Mouse (Mus musculus) stomach, embryonic 16.5 days (tissue): ENCODE data around the gene Kif1c. TPM values are rescaled to one million over a fixed set of nuclear protein-coding genes. Genes with fewer than 3 reads are reported as not detected.
A peak's percentile ranks its signal among the peaks of the same experiment; 100 is the strongest.

Source experiments
- ATAC-seq: fragments of 200-750 bp; cut with Nextera tagmentation; 2 replicates; pipeline ENCODE4 v1.8.0; 2017; ENCODE audit warnings: moderate number of reproducible peaks, moderate TSS enrichment; ENCODE audit not compliant: insufficient read depth, low FRiP score
- H3K27ac ChIP-seq: fragments of 300-500 bp; sonication (generic); 2 replicates; pipeline ENCODE4 v1.5.1; 2014; ENCODE audit warnings: low read length
- H3K27me3 ChIP-seq: fragments of 300-500 bp; sonication (generic); 2 replicates; pipeline ENCODE4 v1.6.1; 2014; ENCODE audit warnings: low read length, control low read depth, mixed read lengths; ENCODE audit not compliant: control insufficient read depth, insufficient read depth
- H3K36me3 ChIP-seq: fragments of 300-500 bp; sonication (generic); 2 replicates; pipeline ENCODE4 v1.6.1; 2014; ENCODE audit warnings: low read length; ENCODE audit not compliant: control insufficient read depth, insufficient read depth
- H3K4me1 ChIP-seq: fragments of 300-500 bp; sonication (generic); 2 replicates; pipeline ENCODE4 v1.6.1; 2014; ENCODE audit warnings: low read length, control low read depth, mixed read lengths; ENCODE audit not compliant: control insufficient read depth, insufficient read depth
- H3K4me2 ChIP-seq: fragments of 300-500 bp; sonication (generic); 2 replicates; pipeline ENCODE4 v1.6.1; 2014; ENCODE audit warnings: low read depth, low read length, mixed read lengths
- H3K4me3 ChIP-seq: fragments of 300-500 bp; sonication (generic); replicated peaks from 2 replicates; pipeline ENCODE4 v1.5.1; 2014; ENCODE audit warnings: mild to moderate bottlenecking, low read length
- H3K9ac ChIP-seq: fragments of 300-500 bp; sonication (generic); 2 replicates; pipeline ENCODE4 v1.6.1; 2014; ENCODE audit warnings: low read length
- H3K9me3 ChIP-seq: fragments of 300-500 bp; sonication (generic); replicated peaks from 2 replicates; pipeline ENCODE4 v1.6.1; 2016; ENCODE audit warnings: low read length, control low read depth; ENCODE audit not compliant: control insufficient read depth
- WGBS: fragments of 180-500 bp; shearing (Covaris S2); extraction: QIAGEN DNeasy Blood & Tissue Kit; methylation state at CpG from one replicate; pipeline ENCODE4 v1.1.7; 2014; 5-methylcytosine and 5-hydroxymethylcytosine counted together
- polyA plus RNA-seq: library from polyadenylated mRNA; unstranded; fragments of >200 nt; fragmentation: Nextera tagmentation; extraction: Ambion mirVana; gene quantifications from 2 replicates; pipeline ENCODE4 v1.2.1, GENCODE M21; 2015

Gene Kif1c
- polyA plus RNA-seq, 1 experiment from 2014 or later, result 3.0 TPM

- Histone ChIP-seq H3K4me2 (no peak overlapping the region), H3K4me1 (peaks cover 21% of the 10 kb centered on the region), H3K36me3 (0 out of 2 replicates have a peak, but pooled peaks cover 5% of the 10 kb centered on the region), H3K27me3 (no peaks in the 10 kb centered on the region), H3K9me3 (no peaks in the 10 kb centered on the region), H3K4me3 (no peak overlapping the region), H3K9ac (0 out of 2 replicates have a peak overlapping the region, but pooled peaks have one; percentile 7), H3K27ac (no peak overlapping the region)
- ATAC-seq, result no peak
- WGBS, result 86% methylated on average over 16 of the region's 16 CpGs
Measured at GRCm38 (mm10) chr11:70671333-70672047, 28.9 kb upstream of the Kif1c start.

- ATAC-seq, result no peak
- H3K4me3 ChIP-seq, result no peak overlapping the region
- H3K4me2 ChIP-seq, result no peak overlapping the region
- no peak overlapping the region for H3K27ac ChIP-seq
- H3K36me3 ChIP-seq, result peaks cover 6% of the 10 kb centered on the region; the same call in 1 of the 2 replicates
- no peak overlapping the region for H3K9ac ChIP-seq
- H3K27me3 ChIP-seq, result no peaks in the 10 kb centered on the region
- H3K4me1 ChIP-seq, result peaks cover 10% of the 10 kb centered on the region; the same call in 1 of the 2 replicates
- WGBS, result 85% methylated on average over 6 of the region's 6 CpGs
- no peaks in the 10 kb centered on the region for H3K9me3 ChIP-seq
Measured at GRCm38 (mm10) chr11:70674014-70674413, 26.3 kb upstream of the Kif1c start.

GRCm38 (mm10) chr11:70674501-70674900, 25.8 kb upstream of the Kif1c start:
- WGBS, result 66% methylated on average over 11 of the region's 11 CpGs
- peaks cover 10% of the 10 kb centered on the region; the same call in 1 of the 2 replicates for H3K4me1 ChIP-seq
- H3K4me3 ChIP-seq, result no peak overlapping the region
- peaks cover 10% of the 10 kb centered on the region; the same call in 1 of the 2 replicates for H3K36me3 ChIP-seq
- no peak for ATAC-seq
- no peak overlapping the region for H3K4me2 ChIP-seq
- no peak overlapping the region for H3K27ac ChIP-seq
- H3K27me3 ChIP-seq, result no peaks in the 10 kb centered on the region
- H3K9ac ChIP-seq, result no peak overlapping the region
- H3K9me3 ChIP-seq, result no peaks in the 10 kb centered on the region

- 70% methylated on average over 9 of the region's 9 CpGs for WGBS
- peaks cover 10% of the 10 kb centered on the region; the same call in 1 of the 2 replicates for H3K36me3 ChIP-seq
Measured at GRCm38 (mm10) chr11:70678092-70678491, 22.3 kb upstream of the Kif1c start.

GRCm38 (mm10) chr11:70678576-70678975, 21.8 kb upstream of the Kif1c start:
- Histone ChIP-seq H3K27ac (no peak overlapping the region), H3K9me3 (no peaks in the 10 kb centered on the region), H3K4me2 (no peak overlapping the region), H3K27me3 (no peaks in the 10 kb centered on the region), H3K4me3 (no peak overlapping the region), H3K4me1 (peaks cover 6% of the 10 kb centered on the region; the same call in 1 of the 2 replicates), H3K36me3 (peaks cover 10% of the 10 kb centered on the region; the same call in 1 of the 2 replicates), H3K9ac (no peak overlapping the region)
- WGBS, result 71% methylated on average over 2 of the region's 2 CpGs
- ATAC-seq, result no peak

More at GRCm38 (mm10) chr11:70678092-70678491, 22.3 kb upstream of the Kif1c start:
- Histone ChIP-seq H3K27ac (no peak overlapping the region), H3K4me3 (no peak overlapping the region), H3K27me3 (no peaks in the 10 kb centered on the region), H3K4me1 (peaks cover 6% of the 10 kb centered on the region; the same call in 1 of the 2 replicates), H3K4me2 (no peak overlapping the region), H3K9ac (no peak overlapping the region), H3K9me3 (no peaks in the 10 kb centered on the region)
- ATAC-seq, result no peak

- ATAC-seq, result no peak
- no peaks in the 10 kb centered on the region for H3K27me3 ChIP-seq
- H3K36me3 ChIP-seq, result peaks cover 10% of the 10 kb centered on the region; the same call in 1 of the 2 replicates
- no peaks in the 10 kb centered on the region for H3K9me3 ChIP-seq
- H3K4me2 ChIP-seq, result no peak overlapping the region
- H3K9ac ChIP-seq, result no peak overlapping the region
- WGBS, result 94% methylated on average over 8 of the region's 8 CpGs
- peaks cover 6% of the 10 kb centered on the region; the same call in 1 of the 2 replicates for H3K4me1 ChIP-seq
- no peak overlapping the region for H3K4me3 ChIP-seq
- H3K27ac ChIP-seq, result no peak overlapping the region
Measured at GRCm38 (mm10) chr11:70679361-70679760, 21.0 kb upstream of the Kif1c start.

GRCm38 (mm10) chr11:70679894-70680293, 20.5 kb upstream of the Kif1c start:
- Histone ChIP-seq H3K27me3 (no peaks in the 10 kb centered on the region), H3K4me1 (peaks cover 6% of the 10 kb centered on the region; the same call in 1 of the 2 replicates), H3K4me3 (no peak overlapping the region), H3K9ac (no peak overlapping the region), H3K36me3 (peaks cover 10% of the 10 kb centered on the region; the same call in 1 of the 2 replicates), H3K27ac (no peak overlapping the region), H3K9me3 (no peaks in the 10 kb centered on the region), H3K4me2 (no peak overlapping the region)
- WGBS, result 88% methylated on average over 8 of the region's 8 CpGs
- ATAC-seq, result no peak

GRCm38 (mm10) chr11:70681170-70681569, 19.2 kb upstream of the Kif1c start:
- WGBS, result 69% methylated on average over 12 of the region's 12 CpGs
- ATAC-seq, result no peak
- no peaks in the 10 kb centered on the region for H3K27me3 ChIP-seq
- H3K9ac ChIP-seq, result no peak overlapping the region
- H3K9me3 ChIP-seq, result no peaks in the 10 kb centered on the region
- no peak overlapping the region for H3K4me3 ChIP-seq
- no peak overlapping the region for H3K27ac ChIP-seq
- H3K36me3 ChIP-seq, result peaks cover 5% of the 10 kb centered on the region; the same call in 1 of the 2 replicates
- H3K4me2 ChIP-seq, result no peak overlapping the region
- H3K4me1 ChIP-seq, result peaks cover 6% of the 10 kb centered on the region; the same call in 1 of the 2 replicates

GRCm38 (mm10) chr11:70681897-70682581, 18.3 kb upstream of the Kif1c start:
- Histone ChIP-seq H3K9me3 (no peaks in the 10 kb centered on the region), H3K4me3 (no peak overlapping the region), H3K36me3 (peaks cover 5% of the 10 kb centered on the region; the same call in 1 of the 2 replicates), H3K4me2 (no peak overlapping the region), H3K27me3 (no peaks in the 10 kb centered on the region), H3K4me1 (peaks cover 13% of the 10 kb centered on the region; the same call in 1 of the 2 replicates), H3K27ac (no peak overlapping the region), H3K9ac (0 out of 2 replicates have a peak overlapping the region, but pooled peaks have one; percentile 37)
- ATAC-seq, result 0 out of 2 replicates have a peak, but pooled peaks have one; percentile 18
- WGBS, result 27% methylated on average over 11 of the region's 11 CpGs
